Mouse (Mus musculus): Measurements from ENCODE around the gene Rpgrip1l. TPM values are rescaled to one million over a fixed set of nuclear protein-coding genes. Genes with fewer than 3 reads are reported as not detected.

Rpgrip1l gene
- polyA plus RNA-seq, 1 experiment from 2014 or later, result 10.9 TPM

DNA sequence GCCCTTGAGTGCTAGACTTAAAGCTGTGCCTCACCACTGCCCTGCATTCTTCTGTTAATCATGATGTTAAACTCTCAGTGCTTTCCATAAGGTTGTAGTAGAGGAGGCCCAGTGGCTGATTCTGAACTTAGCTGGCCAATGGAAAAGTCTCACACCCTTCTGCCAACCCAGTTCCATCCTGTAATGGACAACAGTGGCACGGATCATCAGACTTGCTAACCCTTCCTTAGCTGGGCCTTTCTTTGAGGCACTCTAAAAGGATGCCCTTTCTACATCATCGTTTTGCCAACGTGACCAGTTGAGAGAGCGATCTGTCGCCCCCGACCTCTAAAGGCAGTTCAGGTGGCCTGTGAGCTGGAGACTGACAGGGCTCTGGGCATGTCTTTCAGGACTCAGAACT is 13.9 kb upstream of the Rpgrip1l start:
- no peaks in the 10 kb centered on the region for H3K27me3 ChIP-seq (replicated peaks)
- no peaks in the 10 kb centered on the region for H3K9me3 ChIP-seq
- H3K27ac ChIP-seq, result no peak overlapping the region
- 91% methylated on average over 6 of the region's 6 CpGs for WGBS
- H3K4me3 ChIP-seq (replicated peaks), result no peak overlapping the region
- no peak overlapping the region for H3K4me2 ChIP-seq
- 0 out of 2 replicates have a peak, but pooled peaks cover 4% of the 10 kb centered on the region for H3K36me3 ChIP-seq
- H3K4me1 ChIP-seq, result peaks cover 19% of the 10 kb centered on the region
- no peak overlapping the region for H3K9ac ChIP-seq
- no peak for ATAC-seq (ENCODE audit: insufficient read depth, low FRiP score, low read depth)

DNA sequence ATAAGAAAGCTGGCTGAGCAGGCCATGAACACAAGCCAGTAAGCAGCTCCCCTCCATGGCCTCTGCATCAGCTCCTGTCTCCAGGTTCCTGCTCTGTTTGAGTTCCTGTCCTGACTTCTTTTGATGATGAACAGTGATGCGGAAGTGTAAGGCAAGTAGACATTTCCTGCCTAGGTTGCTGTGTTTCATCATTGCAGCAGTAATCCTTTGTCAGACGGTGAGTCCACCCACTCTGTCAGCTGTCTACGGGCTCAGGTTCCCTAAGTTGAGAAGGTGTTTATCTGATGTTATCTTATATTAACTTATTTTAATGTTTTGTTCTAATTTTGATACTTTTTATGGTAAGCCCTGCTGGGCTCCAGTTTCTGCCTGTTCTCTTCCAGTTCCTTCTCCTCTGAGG is 13.0 kb upstream of the Rpgrip1l start:
- 56% methylated on average over 3 of the region's 3 CpGs for WGBS
- H3K27ac ChIP-seq, result no peak overlapping the region
- ATAC-seq (ENCODE audit: insufficient read depth, low FRiP score, low read depth), result no peak
- H3K4me3 ChIP-seq (replicated peaks), result no peak overlapping the region
- H3K4me2 ChIP-seq, result no peak overlapping the region
- H3K9ac ChIP-seq, result no peak overlapping the region
- 0 out of 2 replicates have a peak, but pooled peaks cover 4% of the 10 kb centered on the region for H3K36me3 ChIP-seq
- H3K4me1 ChIP-seq, result peaks cover 12% of the 10 kb centered on the region
- H3K27me3 ChIP-seq (replicated peaks), result no peaks in the 10 kb centered on the region
- no peaks in the 10 kb centered on the region for H3K9me3 ChIP-seq

DNA sequence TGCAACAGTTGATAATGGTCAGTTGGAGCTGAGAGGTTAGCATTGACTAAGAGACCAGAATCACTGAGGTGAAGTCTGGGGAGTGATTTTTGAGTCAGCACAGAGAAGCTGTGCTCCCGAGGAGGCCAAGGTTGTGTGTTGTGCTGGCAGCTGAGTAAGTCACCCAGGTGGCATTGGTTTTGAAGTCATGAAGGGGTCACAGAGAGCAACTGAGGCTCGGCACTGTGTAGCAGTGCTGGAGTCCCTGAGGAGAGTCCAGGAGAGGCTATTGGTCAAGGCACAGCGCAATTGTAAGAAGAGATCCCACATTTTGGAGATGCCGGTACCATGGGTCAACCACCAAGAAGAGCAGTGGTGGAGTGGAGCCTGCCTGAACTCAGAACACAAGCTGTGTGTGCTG is 11.9 kb upstream of the Rpgrip1l start:
- H3K4me1 ChIP-seq, result peaks cover under 1% of the 10 kb centered on the region
- WGBS, result 89% methylated on average over 4 of the region's 4 CpGs
- no peak overlapping the region for H3K9ac ChIP-seq
- no peak overlapping the region for H3K4me2 ChIP-seq
- no peak for ATAC-seq (ENCODE audit: insufficient read depth, low FRiP score, low read depth)
- H3K9me3 ChIP-seq, result no peaks in the 10 kb centered on the region
- 0 out of 2 replicates have a peak, but pooled peaks cover 4% of the 10 kb centered on the region for H3K36me3 ChIP-seq
- no peak overlapping the region for H3K4me3 ChIP-seq (replicated peaks)
- H3K27me3 ChIP-seq (replicated peaks), result no peaks in the 10 kb centered on the region
- H3K27ac ChIP-seq, result no peak overlapping the region

DNA sequence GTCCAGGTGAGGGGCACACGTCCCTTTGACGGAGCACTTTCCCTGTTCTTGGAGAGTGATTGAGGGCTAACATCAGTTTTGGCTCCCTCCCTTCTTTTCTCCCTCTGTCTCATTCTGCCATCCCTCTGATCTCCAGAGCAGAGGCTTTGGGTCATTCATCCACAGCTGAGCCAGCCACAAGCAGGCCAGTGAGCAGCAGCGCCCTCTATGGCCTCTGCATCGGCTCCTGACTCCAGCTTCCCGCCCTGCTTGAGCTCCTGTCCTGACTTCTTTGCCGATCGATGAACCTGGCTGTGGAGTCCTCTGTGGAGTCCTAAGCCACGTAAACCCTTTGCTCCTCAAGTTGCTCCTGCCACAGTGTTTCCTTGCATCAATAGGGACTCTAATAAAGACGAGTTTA is 11.2 kb upstream of the Rpgrip1l start:
- 0 out of 2 replicates have a peak, but pooled peaks cover 4% of the 10 kb centered on the region for H3K36me3 ChIP-seq
- H3K27me3 ChIP-seq (replicated peaks), result no peaks in the 10 kb centered on the region
- no peaks in the 10 kb centered on the region for H3K4me1 ChIP-seq
- no peaks in the 10 kb centered on the region for H3K9me3 ChIP-seq
- no peak overlapping the region for H3K4me2 ChIP-seq
- WGBS, result 69% methylated on average over 9 of the region's 9 CpGs
- H3K9ac ChIP-seq, result no peak overlapping the region
- H3K27ac ChIP-seq, result no peak overlapping the region
- no peak for ATAC-seq (ENCODE audit: insufficient read depth, low FRiP score, low read depth)
- H3K4me3 ChIP-seq (replicated peaks), result no peak overlapping the region

DNA sequence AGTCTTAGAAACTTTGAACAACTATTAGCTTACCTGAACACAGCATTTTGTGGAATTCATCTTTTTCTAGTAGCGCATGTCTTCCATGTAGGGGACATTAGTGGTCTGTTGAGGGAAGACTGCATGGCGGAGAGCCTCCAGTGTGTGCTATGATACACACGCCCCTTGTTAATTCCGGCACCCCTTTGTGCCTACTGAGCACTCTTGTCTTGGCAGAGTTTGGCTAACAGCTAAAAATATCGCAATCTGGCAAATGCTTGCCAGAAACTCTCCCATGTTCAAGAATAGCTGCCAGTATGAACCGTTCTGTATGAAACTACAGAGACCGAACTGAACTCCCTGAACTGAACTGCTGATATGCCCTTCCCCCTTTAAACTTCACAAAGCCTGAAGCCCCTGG is 10.4 kb upstream of the Rpgrip1l start:
- no peak for ATAC-seq (ENCODE audit: insufficient read depth, low FRiP score, low read depth)
- 88% methylated on average over 7 of the region's 7 CpGs for WGBS
- Histone ChIP-seq H3K9ac (no peak overlapping the region), H3K9me3 (no peaks in the 10 kb centered on the region), H3K4me2 (no peak overlapping the region), H3K27ac (no peak overlapping the region), H3K36me3 (0 out of 2 replicates have a peak, but pooled peaks cover 4% of the 10 kb centered on the region), H3K4me3 (replicated peaks) (no peak overlapping the region), H3K4me1 (no peaks in the 10 kb centered on the region), H3K27me3 (replicated peaks) (no peaks in the 10 kb centered on the region)

DNA sequence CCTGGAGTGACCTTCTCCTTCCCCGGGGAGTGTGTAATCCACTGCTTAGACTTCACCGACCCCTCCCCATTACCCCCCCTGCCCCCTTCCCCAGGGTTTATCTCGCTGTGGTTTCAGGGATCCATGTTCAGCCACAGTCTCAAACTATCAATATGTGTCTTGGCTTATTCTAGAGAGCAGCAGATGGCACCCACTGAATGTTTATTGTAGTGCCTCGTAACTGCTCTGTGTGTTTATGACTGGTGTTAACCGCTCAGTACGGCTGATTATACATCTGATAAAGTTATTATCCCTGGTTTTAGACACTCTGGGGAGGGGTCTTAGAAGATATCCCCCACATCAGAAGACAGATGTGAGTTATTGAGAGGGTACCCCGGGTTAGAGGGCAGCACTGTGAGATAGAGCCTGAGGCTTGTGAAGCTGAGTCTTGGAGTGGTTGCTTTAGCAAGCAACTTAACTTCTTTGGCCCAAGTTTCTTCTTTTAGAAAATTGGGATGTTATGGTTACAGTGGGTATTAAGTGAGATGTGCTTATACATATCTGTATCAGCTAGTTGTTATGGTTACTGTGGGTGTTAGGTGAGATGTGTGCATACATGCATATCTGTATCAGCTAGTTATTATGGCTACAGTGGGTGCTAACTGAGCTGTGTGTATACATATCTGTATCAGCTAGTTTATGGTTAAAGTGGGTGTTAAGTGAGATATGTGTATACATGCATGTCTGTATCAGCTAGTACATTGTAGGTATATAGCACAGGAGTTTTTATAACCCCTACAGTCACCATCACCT is 6.1 kb upstream of the Rpgrip1l start:
- H3K4me2 ChIP-seq, result no peak overlapping the region
- H3K9me3 ChIP-seq, result no peaks in the 10 kb centered on the region
- no peaks in the 10 kb centered on the region for H3K27me3 ChIP-seq (replicated peaks)
- H3K4me3 ChIP-seq (replicated peaks), result no peak overlapping the region
- H3K36me3 ChIP-seq, result no peaks in the 10 kb centered on the region
- no peak overlapping the region for H3K27ac ChIP-seq
- WGBS, result 57% methylated on average over 7 of the region's 7 CpGs
- H3K4me1 ChIP-seq, result no peaks in the 10 kb centered on the region; the same call in 1 of the 2 replicates
- H3K9ac ChIP-seq, result no peak overlapping the region
- no peak for ATAC-seq (ENCODE audit: insufficient read depth, low FRiP score, low read depth)

DNA sequence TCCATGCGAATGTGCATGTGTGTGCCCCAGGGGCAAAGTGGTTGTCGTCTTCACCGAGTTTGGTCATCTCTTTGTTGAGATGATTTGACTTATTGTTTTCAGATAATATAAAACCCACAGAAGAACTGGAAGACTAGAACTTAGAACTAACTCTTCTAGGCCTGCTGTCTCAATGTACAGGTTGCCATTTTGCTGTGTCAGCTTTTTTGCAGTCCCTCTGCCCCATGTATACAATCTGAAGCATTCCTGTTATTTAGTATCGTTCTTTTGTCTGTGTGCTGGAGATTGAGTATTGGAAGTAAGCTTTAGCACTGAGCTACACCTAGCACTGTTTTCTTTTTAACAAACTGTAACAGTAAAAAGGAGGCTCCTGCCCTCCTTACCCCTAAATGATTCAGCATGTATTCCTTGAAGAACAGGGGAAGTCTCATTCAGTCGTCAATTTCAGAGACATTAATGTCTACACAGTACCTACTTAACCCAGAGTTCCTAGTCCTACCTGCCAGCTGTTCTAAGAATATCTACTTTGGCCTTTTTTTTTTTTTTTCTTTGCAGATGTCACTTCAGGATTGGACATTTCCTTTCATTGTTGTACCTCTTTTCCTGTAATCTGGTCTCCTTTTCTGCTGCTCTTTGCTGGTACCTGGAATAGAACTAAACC is 4.6 kb upstream of the Rpgrip1l start:
- WGBS, result 90% methylated on average over 5 of the region's 5 CpGs
- no peaks in the 10 kb centered on the region for H3K36me3 ChIP-seq
- H3K9me3 ChIP-seq, result no peaks in the 10 kb centered on the region
- no peak for ATAC-seq (ENCODE audit: insufficient read depth, low FRiP score, low read depth)
- no peak overlapping the region for H3K4me2 ChIP-seq
- no peak overlapping the region for H3K27ac ChIP-seq
- H3K27me3 ChIP-seq (replicated peaks), result no peaks in the 10 kb centered on the region
- peaks cover under 1% of the 10 kb centered on the region; the same call in 1 of the 2 replicates for H3K4me1 ChIP-seq
- no peak overlapping the region for H3K4me3 ChIP-seq (replicated peaks)
- H3K9ac ChIP-seq, result no peak overlapping the region

DNA sequence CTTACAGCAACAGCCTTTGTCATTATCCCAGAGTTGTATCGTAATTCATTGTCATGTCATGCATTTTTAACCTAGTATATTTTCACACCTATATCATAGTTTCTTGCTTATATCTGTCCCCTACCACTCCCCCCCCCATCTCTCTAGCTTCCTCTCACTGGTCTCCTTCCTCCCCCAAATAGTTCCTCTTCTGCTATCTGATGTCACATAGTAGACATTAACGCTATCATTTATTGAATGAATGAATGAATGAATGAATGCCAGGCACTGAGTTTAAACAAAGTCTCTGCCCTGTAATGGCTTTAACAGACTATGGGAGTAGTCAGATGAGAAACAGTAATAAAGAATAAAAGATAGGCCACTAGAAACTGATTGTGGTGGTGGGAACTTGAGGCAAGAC is 720 bp downstream of the Rpgrip1l start:
- peak overlapping the region; percentile 37; the same call in 1 of the 2 replicates for H3K9ac ChIP-seq
- no peak overlapping the region for H3K27ac ChIP-seq
- H3K27me3 ChIP-seq (replicated peaks), result no peaks in the 10 kb centered on the region
- no peaks in the 10 kb centered on the region for H3K36me3 ChIP-seq
- H3K4me2 ChIP-seq, result peak overlapping the region; percentile 71
- no peaks in the 10 kb centered on the region for H3K9me3 ChIP-seq
- peaks cover 5% of the 10 kb centered on the region for H3K4me1 ChIP-seq
- peak overlapping the region; percentile 81 for H3K4me3 ChIP-seq (replicated peaks)
- ATAC-seq (ENCODE audit: insufficient read depth, low FRiP score, low read depth), result no peak
- 66% methylated on average over 2 of the region's 2 CpGs for WGBS

DNA sequence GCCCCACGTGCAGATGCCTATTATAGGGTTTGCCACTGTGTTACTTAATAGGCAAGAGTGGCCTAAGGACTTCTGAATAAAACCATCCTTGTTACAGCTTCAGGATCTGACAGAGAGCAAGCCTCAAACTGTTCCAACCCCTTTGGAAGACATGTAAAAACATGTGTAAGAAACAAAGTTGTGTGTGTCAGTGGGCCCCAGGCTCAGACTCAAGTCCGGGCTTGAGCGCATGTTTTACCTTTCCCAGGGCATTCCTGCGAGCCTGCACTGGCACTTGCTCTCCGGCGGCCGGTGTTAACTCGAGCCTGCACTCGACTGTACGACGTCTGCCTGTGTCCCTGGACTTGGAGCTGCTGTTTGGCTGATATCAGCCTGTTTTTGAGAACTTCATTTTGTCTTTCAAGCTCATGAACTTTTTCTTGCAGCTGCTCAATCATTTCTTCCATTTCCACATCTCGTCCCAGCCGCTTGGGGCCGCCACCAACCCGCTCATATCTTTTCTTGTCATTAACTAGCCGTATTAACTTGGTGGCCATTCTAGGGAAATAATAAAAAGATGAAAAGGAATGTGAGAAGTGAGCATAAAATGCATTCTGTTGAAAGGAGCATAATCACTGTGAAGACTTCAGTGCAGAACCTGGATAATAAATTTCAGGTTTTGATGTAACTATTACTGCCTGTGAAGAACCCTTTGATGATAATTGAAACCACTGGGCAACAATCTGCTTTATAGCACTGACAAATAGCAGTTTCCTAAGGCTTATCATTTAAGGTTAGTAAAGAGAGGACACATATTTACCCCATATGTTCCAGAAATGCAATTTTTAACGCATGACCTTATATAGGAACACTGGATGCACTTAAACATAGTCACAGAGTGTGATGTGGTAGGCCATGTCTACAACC is 8.3 kb downstream of the Rpgrip1l start:
- no peaks in the 10 kb centered on the region for H3K4me1 ChIP-seq
- no peak overlapping the region for H3K4me3 ChIP-seq (replicated peaks)
- no peak overlapping the region for H3K9ac ChIP-seq
- peak overlapping the region; percentile 21; the same call in 1 of the 2 replicates for H3K27ac ChIP-seq
- ATAC-seq (ENCODE audit: insufficient read depth, low FRiP score, low read depth), result no peak
- no peaks in the 10 kb centered on the region for H3K36me3 ChIP-seq
- no peaks in the 10 kb centered on the region for H3K9me3 ChIP-seq
- WGBS, result 75% methylated on average over 17 of the region's 17 CpGs
- H3K4me2 ChIP-seq, result no peak overlapping the region
- H3K27me3 ChIP-seq (replicated peaks), result no peaks in the 10 kb centered on the region

DNA sequence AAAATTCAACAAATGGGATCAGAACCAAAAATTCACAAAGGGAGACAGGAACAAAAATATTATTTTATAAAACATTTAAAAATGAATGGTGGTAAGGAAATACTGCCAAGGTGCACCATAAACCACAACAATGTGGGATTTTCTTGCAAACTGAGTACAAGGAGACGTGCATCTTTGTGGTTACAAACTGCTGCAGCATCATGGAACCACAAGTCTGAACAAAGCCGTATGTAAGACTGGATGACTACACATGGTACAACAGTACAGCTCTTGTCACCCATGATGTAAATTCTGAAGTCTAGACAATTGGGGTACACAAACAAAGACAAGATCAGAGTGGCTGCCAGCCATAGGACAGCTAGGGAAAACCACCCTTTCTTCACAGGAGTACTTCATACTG is 14.4 kb downstream of the Rpgrip1l start:
- 0 out of 2 replicates have a peak, but pooled peaks cover 2% of the 10 kb centered on the region for H3K36me3 ChIP-seq
- no peak overlapping the region for H3K4me2 ChIP-seq
- no peaks in the 10 kb centered on the region for H3K27me3 ChIP-seq (replicated peaks)
- ATAC-seq (ENCODE audit: insufficient read depth, low FRiP score, low read depth), result no peak
- H3K9ac ChIP-seq, result no peak overlapping the region
- H3K9me3 ChIP-seq, result no peaks in the 10 kb centered on the region
- H3K27ac ChIP-seq, result no peak overlapping the region
- H3K4me3 ChIP-seq (replicated peaks), result no peak overlapping the region
- no peaks in the 10 kb centered on the region for H3K4me1 ChIP-seq
- WGBS, result 90% methylated on average over 2 of the region's 2 CpGs

DNA sequence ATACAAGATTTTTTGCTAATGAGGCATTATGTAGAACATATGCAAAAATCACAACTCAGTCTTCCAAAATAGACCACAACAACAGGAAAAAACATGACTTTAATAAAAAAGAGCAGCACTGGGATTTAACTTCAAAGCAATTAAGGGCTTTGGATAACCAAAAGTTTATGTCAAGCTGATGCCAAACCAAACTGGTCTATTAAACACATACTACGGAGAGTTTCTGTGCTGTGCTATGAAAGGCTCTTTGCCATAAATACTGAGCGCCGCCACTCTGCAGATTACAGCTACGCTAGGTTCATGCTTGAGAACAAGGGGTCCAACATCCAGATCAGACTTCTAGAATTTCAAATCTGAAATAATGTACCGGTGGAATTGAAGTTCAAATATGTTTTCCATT is 17.3 kb downstream of the Rpgrip1l start:
- no peak overlapping the region for H3K9ac ChIP-seq
- 89% methylated on average over 5 of the region's 5 CpGs for WGBS
- 0 out of 2 replicates have a peak, but pooled peaks cover 2% of the 10 kb centered on the region for H3K36me3 ChIP-seq
- no peaks in the 10 kb centered on the region for H3K4me1 ChIP-seq
- no peak overlapping the region for H3K27ac ChIP-seq
- no peak overlapping the region for H3K4me3 ChIP-seq (replicated peaks)
- no peaks in the 10 kb centered on the region for H3K9me3 ChIP-seq
- no peaks in the 10 kb centered on the region for H3K27me3 ChIP-seq (replicated peaks)
- H3K4me2 ChIP-seq, result no peak overlapping the region
- no peak for ATAC-seq (ENCODE audit: insufficient read depth, low FRiP score, low read depth)

All from stomach, embryonic 15.5 days (tissue).